Mouse (Mus musculus): ENCODE data around the gene Olfr965. TPM values are rescaled to one million over a fixed set of nuclear protein-coding genes. Genes with fewer than 3 reads are reported as not detected.

Gene Olfr965
- polyA plus RNA-seq, 1 experiment from 2014 or later: not detected

- Histone ChIP-seq H3K4me1 (replicated peaks; ENCODE audit: control insufficient read depth, insufficient read depth, low read length) (no peaks in the 10 kb centered on the region), H3K9me3 (ENCODE audit: control insufficient read depth, low read length) (no peaks in the 10 kb centered on the region), H3K9ac (ENCODE audit: low read depth, low read length) (no peak within 1 kb of the TSS), H3K4me2 (no peak within 1 kb of the TSS), H3K36me3 (ENCODE audit: control insufficient read depth, insufficient read depth, low read length) (no peaks in the 10 kb centered on the region), H3K27ac (ENCODE audit: low read depth, low read length) (no peak within 1 kb of the TSS), H3K4me3 (ENCODE audit: low read depth, low read length) (no peak within 1 kb of the TSS), H3K27me3 (replicated peaks; ENCODE audit: control insufficient read depth, insufficient read depth, low read length) (no peaks in the 10 kb centered on the region)
- ATAC-seq (replicated peaks; ENCODE audit: low FRiP score): no peak
- DNase-seq (ENCODE audit: low spot score): no peak
Measured at GRCm38 (mm10) chr9:39730678-39731077, 19.5 kb downstream of the Olfr965 start, which contains the start of gene Olfr150. Gene Olfr150, plus strand, starts transcription at chr9:39730978.

- H3K4me1 ChIP-seq (replicated peaks; ENCODE audit: control insufficient read depth, insufficient read depth, low read length): no peaks in the 10 kb centered on the region
- H3K27me3 ChIP-seq (replicated peaks; ENCODE audit: control insufficient read depth, insufficient read depth, low read length): no peaks in the 10 kb centered on the region
- no peak overlapping the region for H3K4me2 ChIP-seq
- no peaks in the 10 kb centered on the region for H3K36me3 ChIP-seq (ENCODE audit: control insufficient read depth, insufficient read depth, low read length)
- H3K27ac ChIP-seq (ENCODE audit: low read depth, low read length): no peak overlapping the region
- DNase-seq (ENCODE audit: low spot score) (no peak), ATAC-seq (replicated peaks; ENCODE audit: low FRiP score) (no peak)
- H3K9ac ChIP-seq (ENCODE audit: low read depth, low read length): no peak overlapping the region
- 91% methylated on average over 1 of the region's 1 CpGs for WGBS
- H3K4me3 ChIP-seq (ENCODE audit: low read depth, low read length): no peak overlapping the region
- no peaks in the 10 kb centered on the region for H3K9me3 ChIP-seq (ENCODE audit: control insufficient read depth, low read length)
Measured at GRCm38 (mm10) chr9:39740741-39741140, 29.6 kb downstream of the Olfr965 start.

GRCm38 (mm10) chr9:39745949-39746348 lies 34.8 kb downstream of the Olfr965 start, which contains the start of gene Olfr967:
Gene Olfr967, plus strand, starts transcription at chr9:39746249.
- Histone ChIP-seq H3K4me1 (replicated peaks; ENCODE audit: control insufficient read depth, insufficient read depth, low read length) (no peaks in the 10 kb centered on the region), H3K9me3 (ENCODE audit: control insufficient read depth, low read length) (no peaks in the 10 kb centered on the region), H3K9ac (ENCODE audit: low read depth, low read length) (no peak within 1 kb of the TSS), H3K4me2 (no peak within 1 kb of the TSS), H3K27ac (ENCODE audit: low read depth, low read length) (no peak within 1 kb of the TSS), H3K36me3 (ENCODE audit: control insufficient read depth, insufficient read depth, low read length) (no peaks in the 10 kb centered on the region), H3K27me3 (replicated peaks; ENCODE audit: control insufficient read depth, insufficient read depth, low read length) (no peaks in the 10 kb centered on the region), H3K4me3 (ENCODE audit: low read depth, low read length) (no peak within 1 kb of the TSS)
- DNase-seq (ENCODE audit: low spot score) (no peak), ATAC-seq (replicated peaks; ENCODE audit: low FRiP score) (no peak)

GRCm38 (mm10) chr9:39746428-39746827 lies 35.3 kb downstream of the Olfr965 start:
- H3K36me3 ChIP-seq (ENCODE audit: control insufficient read depth, insufficient read depth, low read length): no peaks in the 10 kb centered on the region
- no peak for DNase-seq (ENCODE audit: low spot score)
- 85% methylated on average over 1 of the region's 1 CpGs for WGBS
- H3K9ac ChIP-seq (ENCODE audit: low read depth, low read length): no peak overlapping the region
- no peak overlapping the region for H3K4me2 ChIP-seq
- no peak overlapping the region for H3K4me3 ChIP-seq (ENCODE audit: low read depth, low read length)
- no peaks in the 10 kb centered on the region for H3K9me3 ChIP-seq (ENCODE audit: control insufficient read depth, low read length)
- H3K4me1 ChIP-seq (replicated peaks; ENCODE audit: control insufficient read depth, insufficient read depth, low read length): no peaks in the 10 kb centered on the region
- ATAC-seq (replicated peaks; ENCODE audit: low FRiP score): no peak
- no peaks in the 10 kb centered on the region for H3K27me3 ChIP-seq (replicated peaks; ENCODE audit: control insufficient read depth, insufficient read depth, low read length)
- H3K27ac ChIP-seq (ENCODE audit: low read depth, low read length): no peak overlapping the region

Other genes with a start within 250 kb of the Olfr965 start
- gene Olfr955, start 239.4 kb upstream of the Olfr965 start, polyA plus RNA-seq (2014; fragmentation: Nextera tagmentation; extraction: Ambion mirVana): not detected in 2 replicates
- gene Olfr44, start 217.4 kb upstream of the Olfr965 start, polyA plus RNA-seq (2014; fragmentation: Nextera tagmentation; extraction: Ambion mirVana): not detected in 2 replicates
- gene Olfr957, start 195.5 kb upstream of the Olfr965 start, polyA plus RNA-seq (2014; fragmentation: Nextera tagmentation; extraction: Ambion mirVana): not detected in 2 replicates
- not detected in 2 replicates for gene Olfr958, start 157.3 kb upstream of the Olfr965 start, polyA plus RNA-seq (2014; fragmentation: Nextera tagmentation; extraction: Ambion mirVana)
- not detected in 2 replicates for gene Olfr959, start 135.8 kb upstream of the Olfr965 start, polyA plus RNA-seq (2014; fragmentation: Nextera tagmentation; extraction: Ambion mirVana)
- gene AW551984, start 107.0 kb upstream of the Olfr965 start, polyA plus RNA-seq (2014; fragmentation: Nextera tagmentation; extraction: Ambion mirVana): 10.6 and 13.7 TPM in 2 replicates
- gene Olfr148, start 100.7 kb upstream of the Olfr965 start, polyA plus RNA-seq (2014; fragmentation: Nextera tagmentation; extraction: Ambion mirVana): not detected in 2 replicates
- gene Olfr960, start 90.0 kb upstream of the Olfr965 start, polyA plus RNA-seq (2014; fragmentation: Nextera tagmentation; extraction: Ambion mirVana): not detected in 2 replicates
- not detected in 2 replicates for gene Olfr961, start 66.3 kb upstream of the Olfr965 start, polyA plus RNA-seq (2014; fragmentation: Nextera tagmentation; extraction: Ambion mirVana)
- not detected in 2 replicates for gene Olfr963, start 44.1 kb upstream of the Olfr965 start, polyA plus RNA-seq (2014; fragmentation: Nextera tagmentation; extraction: Ambion mirVana)
- not detected in 2 replicates for gene Olfr149, start 4.2 kb upstream of the Olfr965 start, polyA plus RNA-seq (2014; fragmentation: Nextera tagmentation; extraction: Ambion mirVana)
- not detected in 2 replicates for gene Olfr150, start 19.6 kb downstream of the Olfr965 start, polyA plus RNA-seq (2014; fragmentation: Nextera tagmentation; extraction: Ambion mirVana)
- gene Olfr967, start 34.9 kb downstream of the Olfr965 start, polyA plus RNA-seq (2014; fragmentation: Nextera tagmentation; extraction: Ambion mirVana): not detected in 2 replicates
- gene Olfr968, start 71.9 kb downstream of the Olfr965 start, polyA plus RNA-seq (2014; fragmentation: Nextera tagmentation; extraction: Ambion mirVana): not detected in 2 replicates
- not detected in 2 replicates for gene Olfr969, start 79.6 kb downstream of the Olfr965 start, polyA plus RNA-seq (2014; fragmentation: Nextera tagmentation; extraction: Ambion mirVana)
- not detected in 2 replicates for gene Olfr970, start 97.5 kb downstream of the Olfr965 start, polyA plus RNA-seq (2014; fragmentation: Nextera tagmentation; extraction: Ambion mirVana)
- gene Olfr971, start 125.5 kb downstream of the Olfr965 start, polyA plus RNA-seq (2014; fragmentation: Nextera tagmentation; extraction: Ambion mirVana): not detected in 2 replicates
- not detected in 2 replicates for gene Olfr972, start 155.1 kb downstream of the Olfr965 start, polyA plus RNA-seq (2014; fragmentation: Nextera tagmentation; extraction: Ambion mirVana)
- not detected in 2 replicates for gene Olfr229, start 196.0 kb downstream of the Olfr965 start, polyA plus RNA-seq (2014; fragmentation: Nextera tagmentation; extraction: Ambion mirVana)
- gene Olfr974, start 226.1 kb downstream of the Olfr965 start, polyA plus RNA-seq (2014; fragmentation: Nextera tagmentation; extraction: Ambion mirVana): not detected in 2 replicates
- not detected in 2 replicates for gene Olfr975, start 240.7 kb downstream of the Olfr965 start, polyA plus RNA-seq (2014; fragmentation: Nextera tagmentation; extraction: Ambion mirVana)
- not detected in 2 replicates for gene Olfr976, start 249.8 kb downstream of the Olfr965 start, polyA plus RNA-seq (2014; fragmentation: Nextera tagmentation; extraction: Ambion mirVana)